Mouse (Mus musculus): ENCODE measurements around the gene Nfu1.

The Nfu1 gene

DNA sequence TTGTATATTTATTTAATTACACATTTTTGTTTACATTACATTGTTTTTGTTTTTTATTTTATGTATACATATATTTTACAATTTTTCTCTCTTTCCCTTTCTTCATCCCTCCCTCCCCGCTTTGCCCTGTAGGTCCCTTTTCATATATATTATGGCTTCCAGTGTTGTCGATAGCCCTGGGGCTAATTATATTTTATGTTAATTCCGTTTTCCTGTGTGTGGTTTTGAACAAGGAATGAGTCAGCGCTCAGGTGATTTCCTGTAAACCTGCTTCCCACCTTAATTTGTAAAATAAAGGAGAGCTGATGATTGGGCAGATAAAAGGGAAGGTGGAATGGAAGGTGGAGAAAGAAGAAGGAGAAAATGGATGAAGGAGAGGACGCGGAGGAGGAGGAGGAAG, at the start of gene Nfu1:
Gene Nfu1, plus strand, starts transcription at position 350 of the 400 bp plus-strand sequence.
- no peak for DNase-seq

GRCm38 (mm10) chr6:86963987-86964685, 44.9 kb upstream of the Nfu1 start:
- DNase-seq, result no peak

DNA sequence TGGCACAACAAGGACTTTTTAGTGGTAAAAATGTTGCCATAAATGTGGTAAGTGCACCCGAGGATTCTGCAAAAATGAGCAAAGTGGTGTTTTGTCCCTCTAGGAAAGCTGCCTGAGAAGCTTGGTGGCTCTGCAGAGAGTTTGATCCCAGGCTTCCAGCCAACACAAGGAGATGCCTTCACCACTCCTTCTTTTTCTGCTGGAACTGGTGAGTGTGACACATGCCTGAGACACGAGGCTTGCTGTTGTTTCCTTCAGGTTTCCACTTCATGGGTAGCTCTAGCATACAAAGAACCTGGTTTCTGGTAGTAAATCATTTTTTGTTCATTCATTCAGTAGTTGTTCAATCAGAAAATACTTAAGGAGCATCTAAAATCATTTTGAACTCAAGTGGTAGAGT, 41.9 kb upstream of the Nfu1 start:
- DNase-seq, result no peak

DNA sequence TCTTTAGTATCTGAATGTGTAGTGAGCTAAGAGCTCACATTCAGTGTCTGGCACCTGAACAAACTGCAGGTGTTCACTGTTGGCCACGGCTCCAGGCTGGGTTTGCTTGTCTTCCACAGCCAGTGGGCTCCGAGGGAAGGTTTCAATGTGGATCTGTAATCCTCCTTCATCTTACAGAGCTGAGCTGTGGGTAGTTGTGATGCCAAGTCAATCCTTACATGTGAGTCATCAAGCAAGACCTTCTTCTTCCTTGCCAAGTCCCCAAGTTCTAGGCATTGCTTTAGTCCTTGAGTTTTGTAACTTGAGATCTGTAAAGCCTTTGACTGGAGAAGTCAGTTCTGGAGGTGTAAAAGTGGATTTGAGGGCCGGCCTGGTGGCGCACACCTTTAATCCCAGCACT, 35.1 kb upstream of the Nfu1 start:
- no peak for DNase-seq

DNA sequence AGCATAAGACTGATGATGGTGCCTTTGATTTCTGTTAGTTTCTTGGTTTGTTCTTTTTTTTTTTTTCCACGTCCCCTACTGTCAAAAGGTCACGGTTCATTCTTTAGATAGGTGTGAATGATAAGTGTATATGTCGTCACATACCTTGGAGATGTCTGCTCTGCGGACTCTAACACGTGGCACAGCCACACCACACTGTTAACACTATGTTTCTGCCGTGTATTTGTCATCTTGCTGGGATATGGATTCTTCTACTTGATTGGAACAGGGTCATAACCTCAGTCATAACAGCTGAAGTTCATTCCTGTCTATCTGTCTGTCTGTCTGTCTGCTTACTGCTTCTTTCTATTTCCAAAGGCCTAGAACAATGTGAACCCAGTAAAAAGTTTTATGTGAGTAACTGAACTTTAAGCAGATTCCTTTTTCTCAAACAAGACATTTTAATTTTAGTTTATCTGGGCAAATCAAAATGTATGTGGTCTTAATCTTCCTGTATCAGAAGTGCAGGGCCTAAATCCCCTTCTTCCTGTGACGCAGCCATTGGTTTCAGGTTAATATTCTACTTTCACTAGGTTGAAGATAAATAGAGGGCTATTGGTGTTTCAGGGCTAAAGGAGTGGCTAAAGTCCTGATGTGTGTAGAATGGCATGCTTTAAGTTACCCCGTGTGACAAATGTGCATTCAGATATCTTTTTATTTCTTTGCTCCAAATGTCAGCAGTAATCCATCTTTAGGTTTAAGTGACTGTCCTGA, 30.7 kb upstream of the Nfu1 start:
- DNase-seq, result no peak

- DNase-seq, result no peak
Observed at GRCm38 (mm10) chr6:86978909-86979265, 30.1 kb upstream of the Nfu1 start.

DNA sequence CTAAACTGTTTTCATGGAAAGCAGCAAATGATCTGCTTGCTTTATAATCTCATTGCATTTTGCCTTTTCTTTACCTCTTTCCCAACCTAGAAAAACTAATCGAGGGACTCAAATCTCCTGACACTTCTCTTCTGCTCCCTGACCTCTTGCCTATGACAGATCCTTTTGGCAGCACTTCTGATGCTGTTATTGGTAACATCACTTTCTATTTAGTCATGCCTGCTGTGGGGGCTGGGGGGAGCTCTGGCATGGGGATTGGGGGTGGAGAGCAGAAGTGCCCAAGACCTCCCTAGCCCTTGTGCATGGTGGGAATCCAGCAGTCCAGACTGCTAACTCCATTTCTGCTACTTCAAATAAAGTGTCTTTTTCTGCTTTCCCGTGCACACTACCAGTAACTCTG, 27.8 kb upstream of the Nfu1 start:
- DNase-seq, result no peak

DNA sequence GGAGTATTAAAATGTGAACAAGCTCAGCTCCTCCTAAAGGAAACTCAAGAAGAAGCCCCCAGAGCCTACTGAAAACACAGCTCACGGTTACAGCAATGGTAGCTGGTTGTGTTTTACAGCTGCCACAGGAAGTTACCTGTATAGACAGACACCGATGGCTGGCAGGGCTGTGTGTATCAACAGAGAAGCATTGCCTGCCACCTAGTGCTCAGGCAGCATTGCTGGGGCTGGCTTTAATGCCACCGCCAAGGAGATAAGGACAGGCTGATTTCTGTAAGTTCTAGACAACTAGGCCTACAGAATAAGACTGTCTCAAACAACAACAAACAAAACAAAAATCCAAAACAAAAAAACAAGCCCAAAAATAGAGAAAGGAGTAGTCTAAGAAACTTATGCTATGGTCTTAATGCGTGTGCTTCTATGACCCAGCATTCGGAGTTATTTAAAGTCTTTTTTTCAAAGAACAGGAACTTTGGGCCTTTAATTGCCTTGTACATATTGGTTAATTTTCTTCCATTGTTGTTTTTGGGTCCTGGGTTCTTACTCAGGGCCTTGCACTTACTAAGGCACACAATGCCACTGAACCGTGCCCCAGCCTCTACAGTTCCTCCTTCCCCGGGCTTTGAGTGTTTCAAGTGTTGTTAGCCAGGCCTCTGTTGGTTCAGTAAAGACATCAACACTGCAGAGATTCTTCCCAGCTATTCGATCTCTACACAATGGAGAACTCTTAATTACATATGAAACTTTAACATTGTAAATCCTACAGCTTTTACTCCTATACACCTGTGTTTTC, 23.5 kb upstream of the Nfu1 start:
- no peak for DNase-seq

- no peak for DNase-seq
Observed at GRCm38 (mm10) chr6:86989576-86989975, 19.5 kb upstream of the Nfu1 start.

DNA sequence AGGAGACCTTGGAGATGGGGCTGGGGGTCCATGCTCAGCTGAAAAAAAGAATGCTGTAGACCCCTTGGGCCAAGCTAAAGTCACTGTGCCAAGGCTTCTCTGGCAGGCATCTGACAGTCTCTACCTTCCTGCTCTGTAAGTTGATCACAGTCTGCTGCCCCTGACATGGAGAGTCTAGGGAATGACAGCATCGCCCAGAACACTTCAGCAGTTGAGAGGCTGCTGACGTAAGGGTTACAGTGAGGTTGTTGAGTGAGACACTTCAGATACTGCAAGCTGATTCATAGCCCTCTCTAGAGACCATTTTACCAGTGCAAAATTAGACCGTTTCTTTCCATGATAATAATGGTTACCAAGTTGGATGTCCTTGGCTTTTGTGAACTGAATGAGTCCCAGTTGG, 18.0 kb upstream of the Nfu1 start:
- DNase-seq, result no peak

DNA sequence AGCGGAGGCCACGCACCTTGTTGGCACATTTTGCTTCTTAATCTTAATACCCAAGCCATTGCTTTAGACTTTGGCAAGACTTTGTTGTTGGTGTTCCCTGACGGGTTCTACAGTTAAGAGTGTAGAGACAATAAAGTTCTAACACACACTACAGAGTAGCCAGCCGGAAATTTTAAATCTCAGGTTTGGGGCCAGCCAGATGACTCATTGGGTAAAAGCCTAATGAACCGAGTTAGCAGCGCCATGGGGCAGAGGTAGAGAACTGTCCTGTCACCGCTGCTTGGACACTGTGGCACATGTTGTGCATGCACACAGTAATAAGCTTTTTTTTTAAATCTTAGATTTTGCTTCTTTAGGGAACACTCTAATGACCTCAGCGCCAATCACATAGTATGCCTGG, 16.7 kb upstream of the Nfu1 start:
- DNase-seq, result no peak

- DNase-seq, result no peak
Observed at GRCm38 (mm10) chr6:86994254-86994653, 14.8 kb upstream of the Nfu1 start.

GRCm38 (mm10) chr6:86996629-86997307, 12.3 kb upstream of the Nfu1 start:
- no peak for DNase-seq

DNA sequence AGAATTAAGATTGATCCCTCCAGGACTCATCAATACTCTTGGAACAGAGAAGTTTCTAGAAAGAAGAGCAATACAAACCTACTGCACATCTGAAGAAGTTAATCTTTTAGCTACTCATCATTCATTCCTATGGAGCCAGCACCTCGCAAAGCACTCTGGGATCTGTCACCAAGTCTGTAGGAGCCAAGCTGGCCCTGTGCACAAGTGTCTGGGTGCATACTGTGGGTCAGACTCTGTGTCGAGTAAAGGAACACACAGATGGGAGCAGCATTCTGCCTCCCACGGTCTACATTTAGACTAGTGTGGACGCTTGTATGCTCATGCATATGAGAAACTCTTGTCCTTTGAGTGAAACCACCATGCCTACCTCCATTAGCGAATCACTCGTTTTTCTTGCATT, 11.7 kb upstream of the Nfu1 start:
- DNase-seq, result no peak

DNA sequence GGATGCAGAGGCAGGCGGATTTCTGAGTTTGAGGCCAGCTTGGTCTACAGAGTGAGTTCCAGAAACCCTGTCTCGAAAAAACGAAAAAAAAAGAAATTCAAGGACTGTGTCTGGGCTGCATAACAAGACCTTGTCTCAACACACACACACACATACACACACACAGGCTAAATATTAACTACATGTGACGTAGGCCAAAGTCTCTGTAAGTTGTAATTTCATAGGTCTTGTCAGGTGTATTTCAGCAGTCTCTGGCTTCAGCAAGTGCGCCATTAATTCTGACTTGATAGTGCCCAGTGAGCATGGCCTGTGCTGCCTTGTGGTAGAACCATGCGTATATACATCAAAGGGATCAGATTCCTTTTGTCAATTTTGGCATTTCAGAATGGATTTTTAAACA, 7.0 kb upstream of the Nfu1 start:
- DNase-seq, result no peak

DNA sequence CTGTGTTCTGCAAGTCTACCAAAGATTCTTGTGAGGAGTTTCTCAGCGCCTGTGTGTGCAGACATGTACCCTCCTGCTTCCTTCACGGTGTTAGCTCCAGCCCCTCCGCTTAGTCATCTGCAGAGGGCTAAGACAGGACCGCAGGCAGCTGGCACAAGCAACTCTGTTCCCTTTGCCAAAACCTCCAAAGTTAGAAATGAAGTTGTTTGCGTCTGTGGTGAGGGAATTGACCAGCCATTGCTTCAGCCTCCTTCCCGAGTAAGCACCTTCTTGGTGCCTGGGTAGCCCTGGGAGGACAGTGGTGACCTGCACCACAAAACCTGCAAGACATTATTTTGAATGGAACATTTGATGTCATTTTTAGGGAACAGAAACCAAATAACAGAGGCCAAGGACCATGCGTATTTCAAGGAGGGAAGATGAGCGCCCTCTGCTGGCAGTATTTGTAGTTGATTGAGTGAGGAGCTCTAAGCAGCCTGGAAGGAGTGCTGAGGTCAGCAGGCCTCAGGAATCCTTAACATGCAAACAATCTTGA, 6.4 kb upstream of the Nfu1 start:
- DNase-seq, result peak; percentile 91 to 94

DNA sequence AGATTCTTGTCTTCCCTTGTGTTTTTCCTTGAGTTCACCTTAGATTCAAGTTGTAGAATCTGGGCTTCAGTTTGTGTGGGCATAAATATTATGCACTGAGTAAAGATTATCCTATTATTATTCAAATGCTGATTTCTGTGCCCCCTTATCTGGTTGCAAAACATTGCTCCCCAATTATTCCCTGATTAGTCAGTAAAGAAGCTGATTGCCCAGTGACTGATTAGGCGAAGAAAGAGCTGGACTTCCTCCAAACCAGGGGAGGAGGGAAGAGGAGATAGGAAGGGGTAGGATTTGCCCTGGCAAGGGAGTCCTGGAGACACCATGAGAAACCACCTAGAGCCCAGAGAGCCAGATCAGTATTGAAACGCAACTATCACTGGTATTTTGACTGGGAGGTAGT, 4.9 kb upstream of the Nfu1 start:
- DNase-seq, result no peak

DNA sequence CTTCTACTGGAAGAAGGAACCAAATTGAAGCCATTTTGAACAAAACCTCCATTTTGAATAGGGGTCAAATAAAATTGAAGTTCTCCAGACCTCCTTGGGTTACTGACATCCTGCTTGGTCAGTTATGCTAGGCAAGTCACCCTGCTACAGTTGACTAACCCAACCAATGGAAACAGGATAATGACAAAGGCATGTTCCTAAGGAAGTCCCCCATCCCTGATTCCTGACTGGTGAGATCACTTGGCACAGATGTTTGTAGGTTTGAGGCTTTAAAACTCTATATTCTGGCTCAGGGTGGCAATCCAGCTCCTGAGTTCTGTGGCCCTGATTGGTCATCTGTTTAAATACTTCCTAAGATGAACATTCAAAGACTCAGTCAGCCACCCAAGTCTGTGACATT, 3.5 kb upstream of the Nfu1 start:
- no peak for DNase-seq

DNA sequence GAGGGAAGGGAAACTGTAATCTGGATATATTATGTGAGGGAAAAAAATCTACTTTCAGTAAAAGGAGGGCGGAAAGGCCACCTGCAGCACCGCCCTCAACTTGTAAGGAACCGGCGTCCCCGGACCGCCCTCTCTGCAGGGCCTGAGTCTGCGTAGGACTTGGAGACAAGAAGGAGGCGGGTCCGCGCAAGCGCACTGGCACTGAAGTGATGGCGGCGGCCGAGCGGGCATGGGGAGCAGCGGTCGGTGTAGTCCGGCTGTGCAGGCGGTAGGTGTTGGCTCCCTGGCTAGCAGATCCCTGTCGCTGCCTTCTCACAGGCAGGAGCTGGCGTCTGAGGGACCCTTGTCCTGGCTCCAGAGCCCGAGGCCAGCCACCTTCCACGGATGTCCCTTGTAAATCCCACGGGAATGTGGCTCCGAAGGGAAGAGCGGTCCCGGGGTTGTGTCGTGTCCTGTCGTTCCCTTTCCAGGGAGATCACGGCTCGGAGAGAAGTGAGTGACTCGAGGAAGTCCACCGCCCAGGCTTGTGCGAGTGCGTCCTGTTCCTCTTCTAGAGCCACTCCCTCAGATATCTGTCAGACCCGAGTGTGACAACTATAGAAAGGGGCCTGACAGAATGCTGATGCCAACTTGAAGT, 774 bp downstream of the Nfu1 start:
- DNase-seq, result peak; percentile 98

GRCm38 (mm10) chr6:87016916-87017315, 7.9 kb downstream of the Nfu1 start:
- DNase-seq, result peak; percentile 53 to 62

DNA sequence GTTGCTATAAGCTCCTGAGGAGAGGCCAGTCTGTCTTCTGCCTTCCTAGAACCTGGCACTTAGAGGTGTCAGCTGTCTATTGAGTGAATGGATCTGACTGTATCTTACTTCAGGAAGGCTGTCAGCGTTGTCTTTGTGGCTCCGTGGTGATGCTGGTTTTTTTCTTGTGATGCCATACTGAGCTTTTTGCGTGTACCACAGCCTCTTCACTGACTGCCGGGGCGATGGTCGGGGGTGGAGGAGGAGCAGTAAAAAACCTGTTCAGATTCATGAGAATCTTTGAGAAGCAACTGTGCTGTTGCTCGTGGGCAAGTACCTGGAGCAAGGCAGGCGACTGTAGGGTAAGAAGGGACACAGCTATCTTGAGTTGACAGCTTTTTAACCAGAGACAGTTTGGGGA, 9.8 kb downstream of the Nfu1 start:
- DNase-seq, result no peak

- DNase-seq, result no peak
Observed at GRCm38 (mm10) chr6:87021791-87022190, 12.8 kb downstream of the Nfu1 start.

DNA sequence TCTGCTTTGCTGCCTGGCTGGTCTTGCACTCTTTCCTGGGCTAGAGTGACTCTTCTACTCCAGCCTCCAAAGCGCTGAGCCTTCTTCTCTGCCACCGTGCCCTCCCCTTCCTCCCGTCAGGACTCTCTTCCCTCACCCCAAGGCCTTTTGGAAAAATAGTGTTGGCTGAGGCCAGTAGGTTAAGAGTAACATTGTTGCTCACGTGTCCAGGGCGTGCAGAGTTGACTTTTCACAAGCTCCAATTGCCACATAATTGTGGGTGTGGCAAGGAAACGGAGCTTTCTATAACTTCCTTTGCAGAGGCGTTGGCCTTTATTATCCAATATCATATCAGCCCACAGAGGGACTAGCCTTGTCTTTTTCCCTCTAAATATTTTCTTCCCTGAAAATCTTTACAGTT, 17.9 kb downstream of the Nfu1 start:
- DNase-seq, result no peak

All from kidney, postnatal 4 days (tissue).